Mouse (Mus musculus) ES-Bruce4 (cell line): ENCODE data around the gene Cst7. TPM values are rescaled to one million over a fixed set of nuclear protein-coding genes. Genes with fewer than 3 reads are reported as not detected.

Source experiments
- H3K27ac ChIP-seq: 2 replicates; pipeline ENCODE4 v1.5.1; 2012; ENCODE audit warnings: low read length, inconsistent platforms; ENCODE audit not compliant: insufficient read depth
- H3K27me3 ChIP-seq: 2 replicates; pipeline ENCODE4 v1.6.1; 2012; ENCODE audit warnings: mild to moderate bottlenecking, low read length, inconsistent platforms; ENCODE audit not compliant: control insufficient read depth, poor library complexity, insufficient read depth, severe bottlenecking
- H3K36me3 ChIP-seq: 2 replicates; pipeline ENCODE4 v1.6.1; 2012; ENCODE audit warnings: inconsistent platforms, mild to moderate bottlenecking, low read length, moderate library complexity; ENCODE audit not compliant: control insufficient read depth, poor library complexity, insufficient read depth, severe bottlenecking
- H3K4me1 ChIP-seq: one replicate; pipeline ENCODE4 v1.8.1; 2011; ENCODE audit warnings: low read length; ENCODE audit not compliant: control insufficient read depth, insufficient read depth
- H3K4me3 ChIP-seq: 2 replicates; pipeline ENCODE4 v1.5.1; 2011; ENCODE audit warnings: low read depth, mild to moderate bottlenecking, low read length
- H3K9ac ChIP-seq: 2 replicates; pipeline ENCODE4 v1.6.1; 2012; ENCODE audit warnings: low read depth, mild to moderate bottlenecking, inconsistent platforms; ENCODE audit not compliant: poor library complexity, severe bottlenecking
- H3K9me3 ChIP-seq: replicated peaks from 2 replicates; pipeline ENCODE4 v1.6.1; 2012; ENCODE audit warnings: mild to moderate bottlenecking, low read length, inconsistent platforms; ENCODE audit not compliant: control insufficient read depth, poor library complexity, insufficient read depth, severe bottlenecking
- CTCF ChIP-seq: IDR thresholded peaks from one replicate; pipeline ENCODE4 v1.8.1; 2011; ENCODE audit warnings: low read depth, low read length
- EP300 ChIP-seq: IDR thresholded peaks from 2 replicates; pipeline ENCODE4 v1.6.1; 2011; ENCODE audit warnings: low read depth, low read length; ENCODE audit not compliant: insufficient read depth
- POLR2A ChIP-seq: IDR thresholded peaks from one replicate; pipeline ENCODE4 v1.8.1; 2011; ENCODE audit warnings: low read length; ENCODE audit not compliant: insufficient read depth
- polyA plus RNA-seq: library from polyadenylated mRNA; stranded (reverse); fragments of >200 nt; gene quantifications from 2 replicates; pipeline ENCODE4 v1.2.4, GENCODE M21; 2011; ENCODE audit warnings: low read depth; ENCODE audit not compliant: missing spikeins, insufficient read depth, insufficient read length

Cst7 gene
- polyA plus RNA-seq, 1 experiment, result not detected

GRCm38 (mm10) chr2:150610097-150610496 is 39.9 kb downstream of the Cst7 start:
- H3K27ac ChIP-seq, result no peak overlapping the region
- TF ChIP-seq EP300 (no peak), CTCF (no peak), POLR2A (no peak)

DNA sequence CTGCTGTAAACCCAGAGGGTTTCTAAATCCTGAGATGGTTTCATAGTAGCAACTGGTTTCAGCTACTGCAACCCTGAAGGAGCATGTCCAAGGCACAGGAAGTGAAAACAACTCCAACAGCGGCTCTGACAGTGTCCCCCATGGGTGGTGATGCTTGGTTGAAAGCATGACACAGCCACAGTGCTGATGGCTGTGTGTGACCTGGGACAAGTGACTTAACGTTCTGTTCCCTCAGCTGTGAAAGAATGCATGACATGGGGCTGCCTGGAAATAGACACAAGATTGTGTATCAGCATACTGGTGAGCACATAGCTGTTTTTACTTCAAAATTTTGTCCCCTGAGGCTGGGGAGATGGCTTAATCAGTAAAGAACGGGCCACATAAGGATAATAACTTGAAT is 51.5 kb downstream of the Cst7 start:
- Histone ChIP-seq H3K4me3 (no peak overlapping the region), H3K4me1 (no peaks in the 10 kb centered on the region), H3K27ac (no peak overlapping the region), H3K9ac (no peak overlapping the region), H3K27me3 (no peaks in the 10 kb centered on the region), H3K9me3 (no peaks in the 10 kb centered on the region), H3K36me3 (no peaks in the 10 kb centered on the region)
- no peak for TF ChIP-seq CTCF
- TF ChIP-seq EP300, result no peak
- no peak for TF ChIP-seq POLR2A

More at GRCm38 (mm10) chr2:150610097-150610496, 39.9 kb downstream of the Cst7 start:
- Histone ChIP-seq H3K27me3 (no peaks in the 10 kb centered on the region), H3K4me1 (no peaks in the 10 kb centered on the region), H3K36me3 (no peaks in the 10 kb centered on the region), H3K9ac (no peak overlapping the region), H3K9me3 (no peaks in the 10 kb centered on the region), H3K4me3 (no peak overlapping the region)

DNA sequence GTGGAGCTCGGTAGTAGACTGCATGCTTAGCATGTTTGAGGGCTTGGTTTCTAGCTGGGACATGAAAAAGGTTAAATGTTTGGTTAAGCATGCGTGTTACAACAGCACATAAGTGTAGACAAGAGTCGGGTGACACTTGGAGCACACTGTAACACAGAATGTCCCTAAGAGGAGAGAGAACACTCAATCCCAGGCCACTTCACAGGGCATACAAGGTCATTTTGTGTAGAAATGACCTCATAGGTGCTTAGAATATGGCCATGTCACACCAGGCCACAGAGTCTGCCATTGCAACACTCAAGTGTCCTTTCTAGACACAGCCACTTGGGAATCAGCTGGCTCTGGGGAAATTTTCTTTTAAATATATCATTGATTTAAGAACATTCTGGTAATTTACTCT is 53.7 kb downstream of the Cst7 start:
- Histone ChIP-seq H3K9ac (no peak overlapping the region), H3K27ac (no peak overlapping the region)

DNA sequence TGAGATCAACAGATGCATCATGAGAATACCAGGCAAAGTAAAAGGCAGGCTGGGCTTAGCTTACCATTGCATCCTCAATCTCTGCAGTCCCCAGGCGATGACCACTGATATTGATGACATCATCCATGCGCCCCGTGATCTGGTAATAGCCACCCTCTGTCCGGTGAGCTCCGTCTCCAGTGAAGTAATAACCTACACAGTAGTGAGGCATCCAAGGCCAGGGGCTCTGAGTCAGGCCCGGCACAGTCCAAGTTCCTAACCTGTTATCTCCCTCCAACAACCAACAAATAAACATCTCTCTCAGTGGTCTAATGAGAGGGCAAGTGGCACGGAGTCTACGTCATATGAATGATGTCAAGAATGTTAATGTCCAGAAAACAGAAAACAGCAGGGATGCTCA is 54.7 kb downstream of the Cst7 start:
- TF ChIP-seq POLR2A (no peak), CTCF (no peak), EP300 (no peak)
- Histone ChIP-seq H3K4me1 (no peaks in the 10 kb centered on the region), H3K36me3 (no peaks in the 10 kb centered on the region), H3K27ac (no peak overlapping the region), H3K9ac (no peak overlapping the region), H3K9me3 (no peaks in the 10 kb centered on the region), H3K4me3 (no peak overlapping the region), H3K27me3 (no peaks in the 10 kb centered on the region)

More for the DNA sequence above, 53.7 kb downstream of the Cst7 start:
- TF ChIP-seq CTCF (no peak), POLR2A (no peak), EP300 (no peak)
- H3K4me3 ChIP-seq, result no peak overlapping the region
- no peaks in the 10 kb centered on the region for H3K27me3 ChIP-seq
- H3K4me1 ChIP-seq, result no peaks in the 10 kb centered on the region
- no peaks in the 10 kb centered on the region for H3K36me3 ChIP-seq
- no peaks in the 10 kb centered on the region for H3K9me3 ChIP-seq

GRCm38 (mm10) chr2:150627140-150627539 is 56.9 kb downstream of the Cst7 start:
- H3K36me3 ChIP-seq, result no peaks in the 10 kb centered on the region
- H3K4me1 ChIP-seq, result no peaks in the 10 kb centered on the region
- no peak overlapping the region for H3K4me3 ChIP-seq
- no peak overlapping the region for H3K9ac ChIP-seq
- no peaks in the 10 kb centered on the region for H3K9me3 ChIP-seq
- no peak overlapping the region for H3K27ac ChIP-seq
- no peaks in the 10 kb centered on the region for H3K27me3 ChIP-seq
- TF ChIP-seq POLR2A (no peak), CTCF (no peak), EP300 (no peak)

Other genes with a start within 250 kb of the Cst7 start
- 10.3 and 13.5 TPM in 2 replicates for gene Gm10130, start 246.7 kb upstream of the Cst7 start, polyA plus RNA-seq
- 7.8 and 9.0 TPM in 2 replicates for gene 3300002I08Rik, start 207.7 kb upstream of the Cst7 start, polyA plus RNA-seq
- 8.1 TPM in 2 replicates for gene Zfp442, start 118.9 kb upstream of the Cst7 start, polyA plus RNA-seq
- gene Zfp345, start 85.3 kb upstream of the Cst7 start, polyA plus RNA-seq, result 7.8 and 8.6 TPM in 2 replicates
- 9.0 and 10.0 TPM in 2 replicates for gene Apmap, start 38.2 kb downstream of the Cst7 start, polyA plus RNA-seq
- gene Acss1, start 98.1 kb downstream of the Cst7 start, polyA plus RNA-seq, result 9.8 and 10.4 TPM in 2 replicates
- gene Vsx1, start 118.9 kb downstream of the Cst7 start, polyA plus RNA-seq, result 0.57 and 0.58 TPM in 2 replicates
- 28.1 and 29.6 TPM in 2 replicates for gene Entpd6, start 178.6 kb downstream of the Cst7 start, polyA plus RNA-seq
- gene Pygb, start 216.3 kb downstream of the Cst7 start, polyA plus RNA-seq, result 39.5 and 45.4 TPM in 2 replicates